Mouse (Mus musculus) spleen, adult 18-20 months (tissue): ENCODE measurements around the gene Cspg4.
"Not testable (repeated sequence)": the region's sequence is repeated elsewhere in the genome, so short reads cannot be mapped to it uniquely, and the experiment has no call there.

Experiments used
- DNase-seq, 2 experiments: peaks; one replicate each; pipeline ENCODE4 v3.0.0; 2022; ENCODE audit warnings: mixed read lengths in 2 of 2

Gene Cspg4

DNA sequence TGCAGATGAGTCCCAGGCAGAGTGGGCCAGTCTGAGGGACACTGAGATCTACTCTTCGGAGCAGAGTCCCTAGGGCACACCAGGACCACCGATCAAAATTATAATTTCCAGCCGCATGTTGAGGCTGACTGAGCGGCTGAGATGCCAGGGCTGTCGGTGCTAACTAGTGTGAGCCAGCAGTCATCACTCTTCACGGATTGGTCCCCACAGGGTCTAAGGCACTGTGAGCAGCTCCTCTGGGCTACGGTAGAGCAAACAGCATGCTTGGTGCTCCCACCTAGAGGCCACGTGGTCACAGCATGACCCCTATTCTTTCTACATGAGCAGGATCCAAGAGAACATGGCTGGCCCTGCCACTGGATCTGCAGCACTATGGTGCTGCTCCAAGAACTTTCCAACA, 28.5 kb downstream of the Cspg4 start:
- no peak for DNase-seq

DNA sequence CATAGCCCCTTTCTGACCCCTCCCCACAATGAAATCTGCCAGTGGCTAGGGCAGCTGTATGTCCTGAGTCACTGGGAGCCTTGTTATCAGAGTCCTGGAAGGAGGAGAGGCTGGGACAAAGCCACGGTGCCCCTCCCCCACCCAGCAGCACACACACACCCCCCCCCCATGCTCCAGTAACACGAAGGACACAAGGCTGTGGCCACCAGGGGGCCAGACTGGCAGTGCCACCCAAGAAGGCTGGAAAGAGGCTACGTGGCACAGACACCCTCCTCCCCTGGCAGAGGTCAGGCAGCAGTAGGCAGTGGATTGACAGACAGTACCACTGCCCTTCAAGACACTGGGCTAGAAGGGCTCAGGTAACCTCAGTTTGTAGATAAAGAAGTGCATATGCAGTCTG, 29.2 kb downstream of the Cspg4 start:
- no peak for DNase-seq

- DNase-seq = no peak
Measured at GRCm38 (mm10) chr9:56896779-56897178, 31.9 kb downstream of the Cspg4 start.

- no peak for DNase-seq
Measured at GRCm38 (mm10) chr9:56899409-56899808, 34.6 kb downstream of the Cspg4 start.

GRCm38 (mm10) chr9:56900060-56900459, 35.2 kb downstream of the Cspg4 start:
- DNase-seq = no peak

- DNase-seq = no peak
Measured at GRCm38 (mm10) chr9:56900571-56900970, 35.7 kb downstream of the Cspg4 start.

DNA sequence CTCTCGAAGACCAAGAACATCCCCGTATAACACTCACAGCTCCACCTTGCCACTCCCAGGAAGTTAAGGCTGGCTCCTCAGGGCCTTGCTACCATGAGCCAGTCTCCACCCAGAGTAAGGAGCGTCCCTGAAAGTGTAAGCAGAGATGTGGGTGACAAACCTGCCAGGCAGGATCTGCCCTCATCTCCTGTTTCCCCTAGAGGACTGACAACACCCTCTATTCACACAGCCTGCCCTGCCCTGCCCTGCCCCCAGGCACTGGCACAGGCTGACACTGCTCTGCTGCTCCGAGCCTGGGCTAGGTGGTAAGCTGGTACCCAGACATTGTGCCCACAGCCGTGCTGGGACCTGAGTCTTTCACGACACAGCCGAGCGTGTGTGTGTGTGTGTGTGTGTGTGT, 36.4 kb downstream of the Cspg4 start:
- no peak for DNase-seq

DNA sequence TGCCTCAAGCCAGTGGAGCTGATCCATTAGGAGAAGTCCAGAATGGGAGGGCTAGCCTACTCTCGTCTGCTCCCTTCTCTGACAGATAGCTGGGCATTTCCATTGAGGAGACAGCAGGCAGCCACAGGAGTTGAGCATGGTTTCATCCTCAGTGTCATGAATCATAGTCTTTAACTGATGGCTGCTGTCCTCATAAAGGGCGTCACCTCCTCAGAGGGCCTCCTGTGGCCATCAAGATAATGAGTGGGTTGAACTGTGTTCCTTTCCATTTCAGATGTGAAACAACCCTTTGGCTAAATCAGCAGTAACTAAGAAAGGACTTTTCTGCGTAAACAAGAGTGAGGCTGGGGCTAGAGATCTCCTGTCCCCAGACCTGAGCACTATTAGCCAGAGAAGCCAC, 38.8 kb downstream of the Cspg4 start:
- no peak for DNase-seq

GRCm38 (mm10) chr9:56907549-56907948, 42.7 kb downstream of the Cspg4 start:
- no peak for DNase-seq

GRCm38 (mm10) chr9:56909991-56910390, 45.2 kb downstream of the Cspg4 start:
- not testable (repeated sequence) for DNase-seq

DNA sequence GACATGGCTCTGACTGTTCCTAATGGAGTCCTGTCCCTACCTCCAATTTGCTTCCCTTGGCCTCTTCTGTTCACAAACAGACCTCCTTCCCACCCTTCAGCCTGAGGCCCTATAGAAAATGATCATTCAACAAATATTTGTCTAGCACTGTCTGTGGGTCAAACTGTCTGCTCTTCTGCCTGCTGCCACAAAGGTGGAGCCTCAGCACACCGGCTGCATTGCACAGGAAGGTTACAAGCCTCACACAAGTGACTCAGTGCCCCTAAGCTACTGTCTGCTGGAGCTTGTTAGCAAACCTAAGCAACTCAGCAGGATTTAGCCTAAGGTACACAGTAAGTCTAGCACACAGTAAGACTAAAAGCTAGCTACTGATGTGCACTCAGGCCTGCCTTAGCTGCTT, 46.2 kb downstream of the Cspg4 start:
- DNase-seq = no peak

- no peak for DNase-seq
Measured at GRCm38 (mm10) chr9:56913991-56914390, 49.2 kb downstream of the Cspg4 start.

GRCm38 (mm10) chr9:56915116-56915515, 50.3 kb downstream of the Cspg4 start:
- DNase-seq = no peak

- no peak for DNase-seq
Measured at GRCm38 (mm10) chr9:56915695-56916410, 51.0 kb downstream of the Cspg4 start.

DNA sequence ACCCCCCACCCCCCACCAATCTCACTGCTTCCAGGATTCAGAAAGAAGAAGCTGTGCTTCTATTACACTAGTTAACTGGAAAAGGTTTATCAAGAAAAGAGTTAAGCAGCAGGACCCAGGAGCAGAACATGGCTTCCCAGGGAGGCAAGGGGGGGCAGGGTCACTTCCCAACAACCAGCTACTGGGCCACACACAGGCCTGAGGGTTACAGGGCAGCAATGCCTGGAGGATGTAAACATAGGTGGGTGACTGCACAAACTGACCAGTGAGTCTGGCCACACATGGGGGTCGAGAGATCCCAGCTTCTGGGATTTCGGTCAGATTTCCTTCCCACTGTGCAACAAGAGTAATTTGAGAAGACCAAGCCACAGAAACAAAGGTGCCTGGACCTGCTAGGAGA, 52.3 kb downstream of the Cspg4 start:
- no peak for DNase-seq

DNA sequence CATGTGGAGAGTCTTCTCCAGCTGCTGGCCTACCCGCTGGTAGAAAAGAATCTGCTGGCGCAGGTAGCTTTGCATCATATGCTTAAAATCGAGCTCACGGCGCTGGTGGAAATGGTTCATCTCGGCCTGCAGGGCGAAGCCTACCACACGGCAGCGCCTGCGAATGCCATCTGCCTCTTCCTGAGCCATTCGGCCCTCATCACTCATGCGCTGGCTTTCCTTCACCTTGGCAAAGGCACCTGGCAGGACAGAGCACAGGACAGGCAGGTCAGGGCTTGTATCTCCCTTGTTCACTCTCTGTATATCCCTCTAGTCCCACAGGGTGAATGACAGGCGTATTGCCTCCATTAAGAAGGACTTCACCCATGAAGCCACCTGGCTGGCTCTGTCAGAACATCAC, 53.6 kb downstream of the Cspg4 start:
- no peak for DNase-seq

GRCm38 (mm10) chr9:56922746-56923145, 57.9 kb downstream of the Cspg4 start:
- DNase-seq = no peak

GRCm38 (mm10) chr9:56923841-56924650, 59.2 kb downstream of the Cspg4 start:
- DNase-seq = no peak

DNA sequence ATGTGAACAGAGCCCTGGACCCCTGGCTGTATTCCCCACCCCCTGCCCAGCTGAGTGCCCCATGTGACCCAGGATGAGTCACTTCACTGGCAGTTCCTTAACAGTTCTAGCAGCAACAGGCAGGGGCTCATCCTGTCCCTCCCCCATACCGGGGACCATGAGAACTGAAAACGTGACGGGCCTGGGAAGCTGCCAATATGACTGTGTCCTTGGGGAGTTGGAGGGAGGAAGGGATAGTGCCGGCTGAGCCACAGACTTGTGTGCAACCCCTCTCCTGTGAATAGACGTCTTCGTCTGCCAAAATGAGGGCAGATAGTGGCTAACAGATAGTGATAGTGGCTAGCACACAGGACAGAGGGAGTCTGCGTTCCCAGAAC, 59.8 kb downstream of the Cspg4 start:
- DNase-seq = peak; percentile 33 to 40

DNA sequence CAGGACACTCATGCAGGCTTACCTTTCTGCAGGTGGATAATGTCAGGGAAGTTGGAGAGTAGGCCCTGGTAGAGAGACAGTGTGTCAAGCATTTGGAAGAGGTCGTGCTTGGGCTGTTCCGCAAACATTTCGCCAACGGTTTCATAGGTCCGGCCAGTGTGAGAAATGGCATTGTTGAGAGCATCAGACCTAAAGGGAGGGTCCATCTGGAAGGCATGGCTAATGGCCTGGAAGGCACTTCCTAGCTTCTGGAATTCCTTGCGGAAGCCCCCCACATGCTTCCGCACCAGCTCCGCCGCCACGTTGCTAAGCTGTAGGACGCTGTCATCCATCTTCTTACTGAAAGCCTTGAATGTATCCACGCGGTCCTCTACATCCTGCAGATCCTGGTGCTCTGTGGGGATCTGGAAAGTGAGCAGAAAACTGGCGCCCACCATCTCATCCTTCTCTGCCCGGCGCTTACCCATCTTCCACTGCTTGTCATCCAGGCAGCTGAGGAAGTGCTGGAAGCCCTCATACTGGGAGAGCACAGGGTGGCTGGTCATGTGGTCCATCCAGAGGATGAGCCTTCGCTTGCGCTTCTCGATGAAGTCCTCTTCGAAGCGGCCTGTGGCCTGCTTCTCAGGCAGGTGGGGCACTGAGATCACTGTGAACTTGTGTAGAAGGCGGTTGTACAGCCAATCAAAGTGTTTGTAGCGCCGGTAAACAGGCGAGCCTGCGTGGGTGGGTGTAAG, 60.6 kb downstream of the Cspg4 start:
- DNase-seq = no peak

GRCm38 (mm10) chr9:56926025-56926360, 61.2 kb downstream of the Cspg4 start:
- no peak for DNase-seq

- DNase-seq = no peak
Measured at GRCm38 (mm10) chr9:56926387-56926786, 61.6 kb downstream of the Cspg4 start.

DNA sequence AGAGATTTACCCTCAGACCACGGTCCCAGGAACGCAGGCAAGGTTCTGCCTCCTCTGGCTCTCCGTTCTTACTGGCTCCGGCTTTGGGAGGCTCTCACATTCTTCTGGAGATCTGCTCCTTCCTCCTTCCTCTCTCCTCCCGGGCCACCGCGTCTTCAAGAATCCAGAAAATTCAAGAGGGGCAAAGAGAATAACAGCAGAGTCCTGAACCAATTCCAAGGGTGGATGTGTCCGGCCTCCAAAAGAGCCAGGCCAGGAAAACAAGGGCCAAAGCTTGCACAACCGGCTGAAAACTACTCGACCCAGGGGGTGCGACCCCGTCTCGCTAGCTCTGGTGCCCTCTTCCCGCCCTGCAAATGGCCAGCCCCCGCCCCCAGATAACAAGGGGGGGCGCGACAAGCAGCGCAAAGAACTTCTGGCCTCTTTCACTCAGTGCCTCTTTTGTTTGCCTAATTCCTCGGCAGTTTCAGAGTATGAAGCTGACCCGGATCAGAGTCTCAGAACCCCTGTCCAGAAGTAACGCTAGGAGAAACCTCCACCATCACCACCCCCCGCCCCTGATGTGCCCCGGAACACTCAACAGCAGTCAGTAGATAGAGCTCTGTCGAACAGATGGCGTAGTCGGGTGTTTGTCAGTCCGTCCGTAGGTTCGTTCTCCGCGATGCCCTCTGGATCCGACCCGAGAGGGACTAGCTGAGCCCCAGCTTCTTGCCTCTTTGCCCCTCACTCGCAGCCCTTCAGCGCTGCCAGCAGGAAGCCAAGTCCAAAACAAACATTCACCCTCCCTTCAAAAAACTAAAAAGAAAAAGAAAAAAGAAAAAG, 62.6 kb downstream of the Cspg4 start:
- DNase-seq = peak in 1 of 2 experiments; percentile 23
